Mouse (Mus musculus) olfactory bulb, adult 2 months (tissue): ENCODE measurements around the gene Fam8a1.

ENCODE experiments used
- CTCF ChIP-seq: fragments of 200-500 bp; IDR thresholded peaks from 2 replicates; pipeline ENCODE4 v1.5.1; 2012; ENCODE audit warnings: low read depth, mild to moderate bottlenecking, low read length, moderate library complexity; ENCODE audit not compliant: insufficient read depth
- POLR2A ChIP-seq: fragments of 200-500 bp; IDR thresholded peaks from 2 replicates; pipeline ENCODE4 v1.6.1; 2012; ENCODE audit warnings: mild to moderate bottlenecking, low read depth, low read length, moderate library complexity; ENCODE audit not compliant: insufficient read depth

- no peak for TF ChIP-seq CTCF
- no peak for TF ChIP-seq POLR2A
Observed at GRCm38 (mm10) chr13:46654566-46654965, 14.8 kb upstream of the Fam8a1 start.
